Mouse (Mus musculus) intestine, embryonic 14.5 days (tissue): ENCODE measurements around the gene Ptger1. TPM values are rescaled to one million over a fixed set of nuclear protein-coding genes. Genes with fewer than 3 reads are reported as not detected.

Experiments used
- polyA plus RNA-seq: library from polyadenylated mRNA; unstranded; fragments of >200 nt; fragmentation: Nextera tagmentation; extraction: Ambion mirVana; gene quantifications from 2 replicates; pipeline ENCODE4 v1.2.1, GENCODE M21; 2014

Ptger1 gene
- polyA plus RNA-seq, 1 experiment from 2014 or later = 2.0 TPM

Other genes starting within 250 kb of the Ptger1 start
- 92.4 and 101 TPM in 2 replicates for gene Scoc, start 208.3 kb upstream of the Ptger1 start, polyA plus RNA-seq
- gene Olfr370, start 130.9 kb upstream of the Ptger1 start, polyA plus RNA-seq = not detected in 2 replicates
- gene Ndufb7, start 100.0 kb upstream of the Ptger1 start, polyA plus RNA-seq = 364 and 372 TPM in 2 replicates
- 660 and 684 TPM in 2 replicates for gene Tecr, start 58.7 kb upstream of the Ptger1 start, polyA plus RNA-seq
- gene Dnajb1, start 58.5 kb upstream of the Ptger1 start, polyA plus RNA-seq = 46.5 and 48.7 TPM in 2 replicates
- 158 and 160 TPM in 2 replicates for gene Gipc1, start 14.0 kb upstream of the Ptger1 start, polyA plus RNA-seq
- 28.5 and 31.5 TPM in 2 replicates for gene Pkn1, start 32.5 kb downstream of the Ptger1 start, polyA plus RNA-seq
- 220 and 222 TPM in 2 replicates for gene Ddx39, start 48.5 kb downstream of the Ptger1 start, polyA plus RNA-seq
- gene Adgre5, start 74.6 kb downstream of the Ptger1 start, polyA plus RNA-seq = 40.2 and 41.4 TPM in 2 replicates
- gene Adgrl1, start 233.4 kb downstream of the Ptger1 start, polyA plus RNA-seq = 21.8 and 24.9 TPM in 2 replicates